Mouse (Mus musculus) MEL-GATA-1-ER (cell line): ENCODE results near the gene Pcsk1n.
"Not testable (repeated sequence)": the region's sequence is repeated elsewhere in the genome, so short reads cannot be mapped to it uniquely, and the experiment has no call there.

Source experiments
- DNase-seq: peaks from one replicate; pipeline ENCODE4 v3.0.0-alpha.2; 2012; ENCODE audit warnings: low read depth; ENCODE audit errors: extremely low read depth

Gene Pcsk1n

GRCm38 (mm10) chrX:7919601-7920383 lies at the start of gene Pcsk1n:
Pcsk1n (plus strand) TSS chrX:7919822.
- no peak for DNase-seq

- DNase-seq = no peak
Measured at GRCm38 (mm10) chrX:7869826-7870225, 49.8 kb upstream of the Pcsk1n start.

GRCm38 (mm10) chrX:7878007-7878419 lies 41.6 kb upstream of the Pcsk1n start, which contains the start of gene Pim2:
Pim2 (plus strand) TSS chrX:7878262.
- DNase-seq = peak; percentile 97

- DNase-seq = no peak
Measured at GRCm38 (mm10) chrX:7878495-7878894, 41.1 kb upstream of the Pcsk1n start.

- peak; percentile 69 for DNase-seq
Measured at GRCm38 (mm10) chrX:7879819-7880218, 39.8 kb upstream of the Pcsk1n start.

GRCm38 (mm10) chrX:7883841-7884567 lies 35.6 kb upstream of the Pcsk1n start, which contains the start of gene Slc35a2:
Slc35a2 (plus strand) TSS chrX:7884028.
- DNase-seq = peak; percentile 84

GRCm38 (mm10) chrX:7898211-7898610 lies 21.4 kb upstream of the Pcsk1n start:
- no peak for DNase-seq

GRCm38 (mm10) chrX:7898880-7899874 lies 20.4 kb upstream of the Pcsk1n start, which contains the start of the genes Pqbp1 and Timm17b:
Pqbp1 (minus strand) TSS chrX:7899269.
Timm17b (plus strand) TSS chrX:7899357.
- peak; percentile 97 for DNase-seq

- DNase-seq = no peak
Measured at GRCm38 (mm10) chrX:7904441-7904840, 15.2 kb upstream of the Pcsk1n start.

GRCm38 (mm10) chrX:7907735-7908134 lies 11.9 kb upstream of the Pcsk1n start, which contains the start of gene Gm10491:
Gm10491 (minus strand) TSS chrX:7907835.
- no peak for DNase-seq

GRCm38 (mm10) chrX:7909242-7909641 lies 10.4 kb upstream of the Pcsk1n start, which contains the start of gene Gm10490:
Gm10490 (plus strand) TSS chrX:7909542.
- not testable (repeated sequence) for DNase-seq

- DNase-seq = no peak
Measured at GRCm38 (mm10) chrX:7910473-7910872, 9.1 kb upstream of the Pcsk1n start.

- DNase-seq = not testable (repeated sequence)
Measured at GRCm38 (mm10) chrX:7915669-7916068, 4.0 kb upstream of the Pcsk1n start.

- not testable (repeated sequence) for DNase-seq
Measured at GRCm38 (mm10) chrX:7917960-7918359, 1.7 kb upstream of the Pcsk1n start.

GRCm38 (mm10) chrX:7922032-7922431 lies 2.4 kb downstream of the Pcsk1n start:
- DNase-seq = no peak

- no peak for DNase-seq
Measured at GRCm38 (mm10) chrX:7926266-7926665, 6.6 kb downstream of the Pcsk1n start.

GRCm38 (mm10) chrX:7927116-7927515 lies 7.5 kb downstream of the Pcsk1n start:
- no peak for DNase-seq

- no peak for DNase-seq
Measured at GRCm38 (mm10) chrX:7928270-7928790, 8.7 kb downstream of the Pcsk1n start, which contains the start of gene Eras. Eras (minus strand) TSS chrX:7928607.

GRCm38 (mm10) chrX:7936874-7937273 lies 17.3 kb downstream of the Pcsk1n start:
- DNase-seq = no peak

GRCm38 (mm10) chrX:7937667-7938066 lies 18.0 kb downstream of the Pcsk1n start:
- no peak for DNase-seq
